Mouse (Mus musculus) kidney, postnatal 25 days (tissue): ENCODE data around the gene Pilra.
"Not testable (repeated sequence)": the region's sequence is repeated elsewhere in the genome, so short reads cannot be mapped to it uniquely, and the experiment has no call there.

ENCODE experiments used
- DNase-seq, 2 experiments: peaks; one replicate each; pipeline ENCODE4 v3.0.0; 2021; ENCODE audit warnings: mixed read lengths in 2 of 2

Gene Pilra

DNA sequence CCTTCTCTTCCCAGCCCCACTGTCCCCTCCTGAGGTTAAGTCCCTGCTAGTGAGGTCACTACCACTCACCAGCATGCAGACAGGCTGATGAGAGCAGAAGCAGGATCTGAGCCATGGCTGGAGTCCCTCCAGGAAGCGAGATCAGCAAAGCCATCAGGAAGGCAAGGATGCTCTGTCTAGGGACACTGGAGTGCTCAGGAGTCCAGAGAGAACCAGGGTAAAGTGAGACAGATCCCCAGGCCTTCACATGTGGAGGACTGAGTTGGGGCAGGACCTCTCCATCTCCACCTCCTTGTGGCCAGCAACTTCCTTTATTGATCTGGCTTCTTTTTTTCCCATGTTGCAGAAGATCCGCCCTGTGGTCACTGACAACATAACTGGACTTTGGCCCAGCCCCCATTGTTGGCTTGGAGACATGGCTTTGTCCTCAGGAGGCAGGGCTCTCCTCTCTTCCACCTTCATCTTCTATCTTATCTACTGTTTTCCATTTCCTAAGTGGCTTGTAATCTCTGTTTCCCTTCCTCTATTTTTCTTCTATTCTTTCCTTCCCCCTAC is at the start of gene Pilra:
Pilra (minus strand) TSS at position 316 of the 555 bp plus-strand sequence.
- not testable (repeated sequence) for DNase-seq

DNA sequence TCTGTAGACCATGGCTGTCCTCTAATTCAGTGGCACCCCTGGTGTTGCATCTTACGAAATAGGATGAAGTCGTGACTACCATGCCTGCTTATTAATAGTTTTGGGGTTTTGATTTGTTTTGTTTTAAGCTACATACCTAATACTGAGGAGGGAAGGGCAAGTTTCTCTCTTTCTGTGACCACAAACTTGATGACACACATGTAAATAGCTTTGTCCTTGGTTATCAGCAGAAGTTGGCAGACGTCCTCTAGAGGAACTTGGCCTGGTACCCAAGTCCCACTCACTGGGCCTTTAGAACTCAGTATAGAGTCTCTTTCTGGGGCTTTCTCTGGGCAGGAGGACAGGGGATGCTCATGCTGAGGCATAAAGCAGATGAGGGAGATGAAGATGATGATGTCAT is 47.3 kb upstream of the Pilra start:
- DNase-seq: no peak

- DNase-seq: no peak
Measured at GRCm38 (mm10) chr5:137882922-137883321, 46.8 kb upstream of the Pilra start.

DNA sequence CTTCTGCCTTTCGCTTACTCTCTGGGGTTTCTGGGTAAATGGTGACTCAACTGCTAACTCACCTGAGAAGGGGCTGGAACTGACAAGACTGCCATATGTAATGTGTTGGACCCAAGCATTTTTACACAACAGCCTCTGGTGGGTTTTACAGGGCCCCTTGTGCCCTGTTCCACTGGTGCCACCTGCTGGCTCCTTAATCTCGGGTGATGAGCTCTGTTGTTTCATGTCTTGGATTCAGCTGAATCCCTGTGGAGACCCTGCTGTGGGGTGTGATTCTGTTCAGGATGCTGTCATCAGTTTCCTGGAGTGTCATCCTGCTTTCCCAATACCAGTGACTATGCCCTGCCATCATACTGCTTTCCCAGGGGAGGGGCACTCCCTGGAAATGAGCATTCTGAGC is 41.8 kb upstream of the Pilra start:
- peak in 1 of 2 experiments; percentile 58 for DNase-seq

GRCm38 (mm10) chr5:137875054-137875453 is 39.0 kb upstream of the Pilra start:
- DNase-seq: no peak

DNA sequence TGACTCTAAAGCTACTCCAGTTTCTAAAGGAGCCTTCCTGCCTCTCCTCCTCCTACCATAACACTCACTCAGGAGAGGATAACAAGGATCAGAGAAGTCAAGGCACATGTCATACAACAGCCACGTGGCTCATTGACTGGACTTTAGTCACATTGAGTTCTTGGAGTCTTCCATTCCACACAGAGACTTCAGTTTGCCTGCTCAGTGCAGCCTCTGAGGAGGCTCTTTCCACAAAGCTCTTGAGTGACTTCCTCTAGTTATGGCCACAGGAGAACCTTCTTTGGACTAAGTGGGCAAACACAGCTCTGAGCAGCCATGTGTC is 36.3 kb upstream of the Pilra start:
- not testable (repeated sequence) for DNase-seq

- DNase-seq: not testable (repeated sequence)
Measured at GRCm38 (mm10) chr5:137871644-137872380, 35.7 kb upstream of the Pilra start, which contains the start of gene Pilrb2. Gene Pilrb2 (minus strand): TSS chr5:137871815.

DNA sequence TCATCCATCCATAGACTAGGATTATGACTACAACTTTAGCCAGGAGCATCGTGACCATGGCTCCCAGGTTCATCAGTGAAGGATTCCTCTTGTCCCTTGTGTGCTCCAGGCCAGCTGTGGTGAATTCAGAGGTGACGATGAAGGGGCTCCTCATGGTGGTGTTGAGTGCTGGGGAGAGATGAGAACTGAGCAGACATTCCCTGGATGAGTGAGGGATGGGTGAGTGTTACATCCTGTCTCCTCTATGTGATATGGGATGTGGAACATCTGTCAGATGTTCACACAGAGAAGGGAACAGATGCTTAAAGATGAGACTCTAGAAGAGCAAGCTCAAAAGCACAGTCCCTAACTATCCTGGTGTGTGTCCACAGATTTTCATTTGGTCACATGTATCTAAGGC is 32.5 kb upstream of the Pilra start:
- not testable (repeated sequence) for DNase-seq

DNA sequence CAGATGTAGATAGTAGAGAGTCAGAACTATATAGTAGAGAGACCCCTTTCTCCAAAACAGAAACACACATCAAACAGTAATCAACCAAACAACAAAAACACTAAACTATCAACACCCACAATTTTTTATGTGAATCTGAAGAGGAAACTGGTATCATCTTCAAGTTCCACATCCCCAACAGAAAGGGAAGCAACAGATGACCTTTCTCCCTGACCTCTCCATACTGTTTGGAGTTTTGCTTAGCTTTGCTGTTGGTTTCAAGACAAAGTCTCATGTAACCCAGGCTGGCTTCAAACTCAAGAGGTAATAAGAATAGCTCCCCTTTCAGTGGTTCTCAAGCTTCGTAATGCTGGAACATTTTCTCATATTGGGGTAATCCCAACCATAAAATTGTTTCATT is 27.9 kb upstream of the Pilra start:
- DNase-seq: not testable (repeated sequence)

DNA sequence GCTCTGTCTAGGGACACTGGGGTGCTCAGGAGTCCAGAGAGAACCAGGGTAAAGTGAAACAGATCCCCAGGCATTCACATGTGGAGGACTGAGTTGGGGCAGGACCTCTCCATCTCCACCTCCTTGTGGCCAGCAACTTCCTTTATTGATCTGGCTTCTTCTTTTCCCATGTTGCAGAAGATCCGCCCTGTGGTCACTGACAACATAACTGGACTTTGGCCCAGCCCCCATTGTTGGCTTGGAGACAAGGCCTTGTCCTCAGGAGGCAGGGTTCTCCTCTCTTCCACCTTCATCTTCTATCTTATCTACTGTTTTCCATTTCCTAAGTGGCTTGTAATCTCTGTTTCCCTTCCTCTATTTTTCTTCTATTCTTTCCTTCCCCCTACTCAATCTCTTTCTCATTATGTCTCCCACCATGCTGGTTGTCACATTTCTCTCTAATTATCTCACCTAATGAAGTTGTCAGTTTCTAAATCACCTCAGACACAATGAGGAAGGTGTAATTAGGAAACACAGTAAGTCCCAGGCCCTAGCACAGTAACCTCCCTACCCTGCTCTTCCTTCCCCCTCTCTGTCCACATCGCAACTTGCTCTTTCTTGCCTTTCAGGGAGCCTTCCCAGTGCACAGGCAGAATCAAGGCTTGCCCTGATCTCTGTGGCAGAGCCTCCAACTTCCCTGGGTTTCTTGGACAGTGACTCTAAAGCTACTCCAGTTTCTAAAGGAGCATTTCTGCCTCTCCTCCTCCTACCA is 22.1 kb upstream of the Pilra start, which contains the start of gene Pilrb1:
Pilrb1 (minus strand) TSS at position 147 of the 751 bp plus-strand sequence.
- not testable (repeated sequence) for DNase-seq

DNA sequence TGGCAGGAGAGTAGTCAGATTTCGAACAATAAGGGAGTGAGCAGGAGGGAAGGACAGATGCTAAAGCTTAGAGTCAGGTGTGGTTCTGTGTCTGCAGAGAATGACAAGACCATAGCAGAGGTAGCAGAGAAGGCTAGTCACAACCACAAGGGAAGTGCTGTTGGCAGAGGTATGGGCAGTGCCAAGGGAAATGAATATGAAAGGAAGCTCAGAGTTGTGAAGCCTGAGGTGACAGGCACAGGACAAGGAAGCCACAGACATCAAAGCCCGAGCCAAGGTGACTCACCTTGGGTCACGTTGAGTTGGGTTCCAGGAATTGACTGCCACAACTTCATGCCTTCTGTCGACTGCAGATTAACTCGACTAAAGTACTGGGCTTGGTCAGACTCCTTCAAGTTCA is 20.8 kb upstream of the Pilra start:
- not testable (repeated sequence) for DNase-seq

DNA sequence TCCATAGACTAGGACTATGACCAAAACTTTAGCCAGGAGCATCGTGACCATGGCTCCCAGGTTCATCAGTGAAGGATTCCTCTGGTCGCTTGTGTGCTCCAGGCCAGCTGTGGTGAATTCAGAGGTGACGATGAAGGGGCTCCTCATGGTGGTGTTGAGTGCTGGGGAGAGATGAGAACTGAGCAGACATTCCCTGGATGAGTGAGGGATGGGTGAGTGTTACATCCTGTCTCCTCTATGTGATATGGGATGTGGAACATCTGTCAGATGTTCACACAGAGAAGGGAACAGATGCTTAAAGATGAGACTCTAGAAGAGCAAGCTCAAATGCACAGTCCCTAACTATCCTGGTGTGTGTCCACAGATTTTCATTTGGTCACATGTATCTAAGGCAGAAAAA is 18.8 kb upstream of the Pilra start:
- not testable (repeated sequence) for DNase-seq

DNA sequence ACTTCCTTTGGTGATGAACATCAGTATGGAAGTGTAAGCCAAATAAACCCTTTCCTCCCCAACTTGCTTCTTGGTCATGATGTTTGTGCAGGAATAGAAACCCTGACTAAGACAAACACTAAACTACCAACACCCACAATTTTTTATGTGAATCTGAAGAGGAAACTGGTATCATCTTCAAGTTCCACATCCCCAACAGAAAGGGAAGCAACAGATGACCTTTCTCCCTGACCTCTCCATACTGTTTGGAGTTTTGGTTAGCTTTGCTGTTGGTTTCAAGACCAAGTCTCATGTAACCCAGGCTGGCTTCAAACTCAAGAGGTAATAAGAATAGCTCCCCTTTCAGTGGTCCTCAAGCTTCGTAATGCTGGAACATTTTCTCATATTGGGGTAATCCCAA is 14.2 kb upstream of the Pilra start:
- DNase-seq: not testable (repeated sequence)

- DNase-seq: not testable (repeated sequence)
Measured at GRCm38 (mm10) chr5:137837110-137837509, 1.0 kb upstream of the Pilra start.

- no peak for DNase-seq
Measured at GRCm38 (mm10) chr5:137836611-137837010, 530 bp upstream of the Pilra start.

DNA sequence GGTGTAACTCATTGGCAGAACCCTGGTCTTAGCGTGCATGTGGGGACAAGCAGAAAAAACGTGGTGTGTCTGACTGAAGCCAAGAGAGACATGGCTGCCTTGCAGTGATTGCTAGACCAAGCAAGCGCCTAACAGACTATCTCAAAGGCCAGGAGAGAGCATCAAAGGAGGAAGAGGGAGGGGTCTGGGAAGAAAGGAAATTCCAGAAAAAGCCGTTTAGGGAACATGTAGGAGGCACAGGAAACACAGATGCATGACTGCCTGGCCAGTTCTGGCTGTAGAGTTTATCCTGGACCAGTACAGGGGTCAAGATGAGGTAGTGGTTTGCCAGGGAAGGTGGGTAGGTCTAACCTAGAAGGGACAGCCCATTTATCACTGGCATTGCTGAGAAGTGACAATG is 2.6 kb downstream of the Pilra start:
- DNase-seq: no peak

DNA sequence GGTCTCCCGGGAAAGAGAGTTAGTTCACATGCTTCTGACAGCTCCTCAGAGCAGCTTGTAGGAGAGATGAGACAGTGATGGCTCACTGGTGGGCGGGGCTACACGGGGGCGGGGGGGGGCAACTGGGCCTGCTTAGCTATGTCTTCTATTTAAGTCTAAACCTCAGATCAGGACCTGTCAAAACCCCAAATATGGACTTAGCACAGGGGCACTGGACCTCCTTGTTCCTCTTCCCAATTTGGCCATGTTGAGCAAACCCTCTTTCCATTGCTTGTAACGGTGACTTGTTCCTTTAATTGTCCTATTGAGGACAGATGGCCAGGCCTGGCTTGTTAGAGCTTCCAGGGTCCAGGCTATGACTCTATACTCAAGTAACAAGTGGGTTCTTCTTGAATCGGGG is 4.6 kb downstream of the Pilra start:
- DNase-seq: no peak

DNA sequence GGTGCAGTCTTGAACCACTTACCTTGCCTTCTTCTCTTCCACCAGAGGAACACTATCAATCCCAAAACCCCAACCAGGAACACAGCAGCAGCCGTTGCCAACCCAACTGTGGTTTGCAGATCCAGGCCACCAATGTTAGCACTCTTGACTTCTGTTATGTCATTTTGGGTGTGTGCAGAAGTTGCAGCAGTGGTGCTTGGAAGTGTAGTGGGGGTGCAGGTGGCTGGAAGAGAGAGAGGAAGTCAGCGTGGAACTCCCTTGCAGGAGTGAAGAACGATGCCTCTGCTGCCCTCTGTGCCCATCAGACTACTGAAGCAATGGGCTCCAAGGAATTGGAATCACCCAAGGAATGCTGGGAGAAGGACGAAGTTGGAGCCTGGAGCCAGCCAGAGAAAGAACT is 5.0 kb downstream of the Pilra start:
- no peak for DNase-seq

DNA sequence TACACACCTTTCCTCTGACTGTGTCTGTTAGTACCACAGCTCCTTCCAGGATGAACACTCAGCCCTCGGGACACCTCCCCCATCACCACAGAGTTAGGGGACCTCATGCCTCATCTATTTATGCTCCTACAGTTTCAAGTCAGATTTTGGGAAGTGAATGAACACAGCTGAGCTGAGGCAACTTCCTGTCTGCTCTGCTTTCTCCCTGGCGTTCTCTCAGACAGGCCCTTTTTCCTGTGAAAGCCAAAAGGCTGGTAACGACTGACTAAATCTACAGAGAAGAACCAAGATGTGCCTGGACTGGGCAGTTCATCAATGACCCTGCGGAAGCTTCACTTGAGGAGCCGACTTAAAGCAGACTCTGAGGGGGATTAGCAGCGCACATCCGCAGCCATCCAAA is 5.8 kb downstream of the Pilra start:
- DNase-seq: no peak

DNA sequence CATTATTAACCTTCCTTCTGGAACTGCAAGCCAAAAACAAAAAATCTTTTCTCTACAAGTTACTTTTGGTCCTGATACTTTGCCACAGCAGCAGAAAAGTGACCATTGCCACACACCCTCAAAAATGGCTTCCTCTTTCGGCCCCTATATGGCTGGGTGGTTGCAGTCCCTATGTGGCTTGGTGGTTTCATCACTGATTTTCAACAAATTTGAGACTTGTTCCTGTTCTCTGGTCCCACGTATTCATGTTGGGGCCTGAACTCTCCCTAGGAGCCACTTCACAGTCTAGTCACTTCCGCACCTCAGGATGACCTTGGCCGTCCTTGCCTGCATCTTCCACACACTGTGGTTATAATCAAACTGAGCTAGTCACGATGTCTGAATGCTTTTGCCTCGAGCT is 7.4 kb downstream of the Pilra start:
- DNase-seq: no peak

- DNase-seq: no peak
Measured at GRCm38 (mm10) chr5:137826421-137826820, 9.7 kb downstream of the Pilra start.

GRCm38 (mm10) chr5:137825971-137826370 is 10.1 kb downstream of the Pilra start:
- DNase-seq: no peak

- DNase-seq: no peak
Measured at GRCm38 (mm10) chr5:137825030-137825429, 11.1 kb downstream of the Pilra start.
